Mouse (Mus musculus): ENCODE measurements around the gene Cxcl12. TPM values are rescaled to one million over a fixed set of nuclear protein-coding genes. Genes with fewer than 3 reads are reported as not detected.

The Cxcl12 gene
- total and polyA plus RNA-seq, 3 experiments: 97.9 to 116 (median 101) TPM

- H3K36me3 ChIP-seq (ENCODE audit: control insufficient read depth, insufficient read depth, low read length): no peaks in the 10 kb centered on the region
- TF ChIP-seq CTCF (IDR thresholded peaks at IDR 0.05): no peak
- TF ChIP-seq POLR2A (IDR thresholded peaks at IDR 0.05; ENCODE audit: insufficient read depth, low read depth, low read length): no peak
- TF ChIP-seq EP300 (IDR thresholded peaks at IDR 0.05; ENCODE audit: insufficient read depth, low read depth, low read length): no peak
- WGBS: 85% methylated on average over 3 of the region's 3 CpGs
- H3K9ac ChIP-seq (ENCODE audit: low read depth, low read length): no peak overlapping the region
- no peak for DNase-seq
- no peak overlapping the region for H3K27ac ChIP-seq
- no peaks in the 10 kb centered on the region; the same call in 1 of the 2 replicates for H3K4me1 ChIP-seq (ENCODE audit: control insufficient read depth, insufficient read depth, low read length)
- H3K79me2 ChIP-seq (replicated peaks; ENCODE audit: control insufficient read depth, insufficient read depth, low read length): no peaks in the 10 kb centered on the region
- intact Hi-C loops (cut with DNase I): no loop called here
- H3K4me3 ChIP-seq: no peak overlapping the region
- no peaks in the 10 kb centered on the region for H3K27me3 ChIP-seq (ENCODE audit: control insufficient read depth, insufficient read depth, low read length)
Measured at GRCm38 (mm10) chr6:117204112-117204511, 35.8 kb downstream of the Cxcl12 start.

GRCm38 (mm10) chr6:117206834-117207233, 38.5 kb downstream of the Cxcl12 start:
- TF ChIP-seq CTCF (IDR thresholded peaks at IDR 0.05): no peak
- TF ChIP-seq EP300 (IDR thresholded peaks at IDR 0.05; ENCODE audit: insufficient read depth, low read depth, low read length): no peak
- TF ChIP-seq POLR2A (IDR thresholded peaks at IDR 0.05; ENCODE audit: insufficient read depth, low read depth, low read length): no peak
- no peak for DNase-seq
- Histone ChIP-seq H3K4me1 (ENCODE audit: control insufficient read depth, insufficient read depth, low read length) (no peaks in the 10 kb centered on the region), H3K36me3 (ENCODE audit: control insufficient read depth, insufficient read depth, low read length) (no peaks in the 10 kb centered on the region), H3K79me2 (replicated peaks; ENCODE audit: control insufficient read depth, insufficient read depth, low read length) (no peaks in the 10 kb centered on the region), H3K4me3 (no peak overlapping the region), H3K9ac (ENCODE audit: low read depth, low read length) (no peak overlapping the region), H3K27me3 (ENCODE audit: control insufficient read depth, insufficient read depth, low read length) (no peaks in the 10 kb centered on the region), H3K27ac (no peak overlapping the region)
- WGBS: 91% methylated on average over 2 of the region's 2 CpGs
- intact Hi-C loops (cut with DNase I): no loop called here

GRCm38 (mm10) chr6:117207289-117207688, 39.0 kb downstream of the Cxcl12 start:
- Histone ChIP-seq H3K9ac (ENCODE audit: low read depth, low read length) (no peak overlapping the region), H3K27ac (no peak overlapping the region), H3K27me3 (ENCODE audit: control insufficient read depth, insufficient read depth, low read length) (no peaks in the 10 kb centered on the region), H3K79me2 (replicated peaks; ENCODE audit: control insufficient read depth, insufficient read depth, low read length) (no peaks in the 10 kb centered on the region), H3K4me1 (ENCODE audit: control insufficient read depth, insufficient read depth, low read length) (no peaks in the 10 kb centered on the region), H3K36me3 (ENCODE audit: control insufficient read depth, insufficient read depth, low read length) (no peaks in the 10 kb centered on the region), H3K4me3 (no peak overlapping the region)
- TF ChIP-seq CTCF (IDR thresholded peaks at IDR 0.05) (no peak), POLR2A (IDR thresholded peaks at IDR 0.05; ENCODE audit: insufficient read depth, low read depth, low read length) (no peak), EP300 (IDR thresholded peaks at IDR 0.05; ENCODE audit: insufficient read depth, low read depth, low read length) (no peak)
- intact Hi-C loops (cut with DNase I): no loop called here
- no peak for DNase-seq
- 95% methylated on average over 1 of the region's 1 CpGs for WGBS

GRCm38 (mm10) chr6:117210086-117210485, 41.8 kb downstream of the Cxcl12 start:
- H3K79me2 ChIP-seq (replicated peaks; ENCODE audit: control insufficient read depth, insufficient read depth, low read length): no peaks in the 10 kb centered on the region
- no peak overlapping the region for H3K27ac ChIP-seq
- DNase-seq: no peak
- 41% methylated on average over 6 of the region's 6 CpGs for WGBS
- H3K27me3 ChIP-seq (ENCODE audit: control insufficient read depth, insufficient read depth, low read length): no peaks in the 10 kb centered on the region; the same call in 1 of the 2 replicates
- H3K9ac ChIP-seq (ENCODE audit: low read depth, low read length): no peak overlapping the region
- H3K36me3 ChIP-seq (ENCODE audit: control insufficient read depth, insufficient read depth, low read length): no peaks in the 10 kb centered on the region
- no peak overlapping the region for H3K4me3 ChIP-seq
- TF ChIP-seq CTCF (IDR thresholded peaks at IDR 0.05): no peak
- H3K4me1 ChIP-seq (ENCODE audit: control insufficient read depth, insufficient read depth, low read length): no peaks in the 10 kb centered on the region
- intact Hi-C loops (cut with DNase I): no loop called here

GRCm38 (mm10) chr6:117210536-117210935, 42.2 kb downstream of the Cxcl12 start:
- H3K4me1 ChIP-seq (ENCODE audit: control insufficient read depth, insufficient read depth, low read length): no peaks in the 10 kb centered on the region
- TF ChIP-seq POLR2A (IDR thresholded peaks at IDR 0.05; ENCODE audit: insufficient read depth, low read depth, low read length) (no peak), CTCF (IDR thresholded peaks at IDR 0.05) (no peak), EP300 (IDR thresholded peaks at IDR 0.05; ENCODE audit: insufficient read depth, low read depth, low read length) (no peak)
- H3K27ac ChIP-seq: no peak overlapping the region
- 77% methylated on average over 6 of the region's 6 CpGs for WGBS
- no peaks in the 10 kb centered on the region for H3K36me3 ChIP-seq (ENCODE audit: control insufficient read depth, insufficient read depth, low read length)
- DNase-seq: no peak
- H3K4me3 ChIP-seq: no peak overlapping the region
- H3K9ac ChIP-seq (ENCODE audit: low read depth, low read length): no peak overlapping the region
- intact Hi-C loops (cut with DNase I): no loop called here
- H3K27me3 ChIP-seq (ENCODE audit: control insufficient read depth, insufficient read depth, low read length): no peaks in the 10 kb centered on the region; the same call in 1 of the 2 replicates
- H3K79me2 ChIP-seq (replicated peaks; ENCODE audit: control insufficient read depth, insufficient read depth, low read length): no peaks in the 10 kb centered on the region

- TF ChIP-seq CTCF (IDR thresholded peaks at IDR 0.05) (no peak), EP300 (IDR thresholded peaks at IDR 0.05; ENCODE audit: insufficient read depth, low read depth, low read length) (no peak), POLR2A (IDR thresholded peaks at IDR 0.05; ENCODE audit: insufficient read depth, low read depth, low read length) (no peak)
- no peaks in the 10 kb centered on the region for H3K79me2 ChIP-seq (replicated peaks; ENCODE audit: control insufficient read depth, insufficient read depth, low read length)
- WGBS: 83% methylated on average over 5 of the region's 5 CpGs
- H3K4me3 ChIP-seq: no peak overlapping the region
- no peak overlapping the region for H3K9ac ChIP-seq (ENCODE audit: low read depth, low read length)
- H3K27me3 ChIP-seq (ENCODE audit: control insufficient read depth, insufficient read depth, low read length): no peaks in the 10 kb centered on the region; the same call in 1 of the 2 replicates
- intact Hi-C loops (cut with DNase I): no loop called here
- no peak for DNase-seq
- H3K27ac ChIP-seq: no peak overlapping the region
- no peaks in the 10 kb centered on the region for H3K4me1 ChIP-seq (ENCODE audit: control insufficient read depth, insufficient read depth, low read length)
- no peaks in the 10 kb centered on the region for H3K36me3 ChIP-seq (ENCODE audit: control insufficient read depth, insufficient read depth, low read length)
Measured at GRCm38 (mm10) chr6:117214506-117214905, 46.2 kb downstream of the Cxcl12 start.
